Mouse (Mus musculus): ENCODE results near the gene Haus4. TPM values are rescaled to one million over a fixed set of nuclear protein-coding genes. Genes with fewer than 3 reads are reported as not detected.

Gene Haus4
- total RNA-seq, 1 experiment from 2014 or later, result 76.0 TPM

DNA sequence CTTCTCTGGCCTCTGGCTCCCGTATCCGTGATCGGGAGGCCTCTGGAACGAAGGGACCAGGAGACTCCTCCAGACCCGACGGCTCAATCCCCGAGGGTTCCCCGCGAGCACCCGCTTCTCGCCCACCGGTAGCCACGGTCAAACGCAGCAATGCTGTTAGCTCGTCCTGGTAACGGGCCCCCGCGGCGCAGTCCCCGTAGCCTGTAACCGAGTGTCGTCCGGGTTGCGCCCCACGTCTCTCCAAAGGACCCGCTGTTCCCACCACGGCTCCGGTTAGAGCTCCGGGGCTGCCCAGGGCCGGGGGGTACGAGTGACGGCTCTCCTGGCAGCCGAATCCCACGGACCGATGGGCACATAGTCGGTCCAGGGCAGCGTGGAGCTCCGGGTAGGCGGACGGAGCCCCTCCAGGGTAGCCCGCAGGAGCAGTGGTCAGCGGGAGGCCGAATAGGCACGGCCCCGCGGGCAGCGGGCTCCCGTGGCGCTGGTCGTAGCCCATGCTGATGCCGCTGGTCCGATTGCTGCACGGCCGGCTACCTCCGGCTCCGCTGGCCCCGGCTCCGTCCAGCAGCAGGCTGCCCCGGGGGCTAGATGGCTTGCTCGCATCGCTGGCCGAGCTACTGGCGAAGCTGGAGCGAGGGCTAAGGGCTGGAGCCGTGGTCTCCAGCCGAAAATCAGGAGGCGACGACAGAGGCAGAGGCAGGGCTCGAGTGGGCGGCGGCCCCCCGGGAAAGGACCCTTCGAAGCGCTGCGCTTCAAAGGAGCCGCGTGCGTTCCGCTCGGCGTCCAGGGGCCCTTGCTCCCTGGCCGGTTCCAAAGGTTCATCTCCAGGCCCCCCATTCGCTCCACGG lies 22.0 kb upstream of the Haus4 start:
- no peak for ATAC-seq (replicated peaks in 1 of 2; ENCODE audit: insufficient read depth in 1 of 2, low FRiP score in 2 of 2, low TSS enrichment in 1 of 2, low read depth in 1 of 2, poor library complexity in 2 of 2, severe bottlenecking in 2 of 2)

DNA sequence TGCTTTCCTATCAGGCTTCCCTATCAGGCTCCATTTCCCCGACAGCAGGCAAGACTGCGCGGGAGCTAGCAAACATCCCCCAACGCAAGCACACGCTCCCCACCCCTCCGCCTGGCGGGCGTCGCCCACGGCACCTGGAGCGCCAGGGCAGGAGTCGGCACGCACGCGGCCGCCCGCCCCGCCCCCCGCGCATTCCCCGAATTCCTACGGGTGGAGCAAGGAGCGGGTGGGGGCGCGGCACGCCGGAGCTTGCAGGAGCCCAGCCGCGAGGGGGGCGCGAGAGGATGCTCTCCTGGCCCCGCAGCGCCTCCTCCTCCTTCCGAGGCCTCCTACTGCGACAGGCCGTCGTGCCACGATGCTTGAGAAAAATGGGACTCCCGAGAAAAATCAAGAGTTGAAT lies 21.2 kb upstream of the Haus4 start:
- no peak for ATAC-seq (replicated peaks in 1 of 2; ENCODE audit: insufficient read depth in 1 of 2, low FRiP score in 2 of 2, low TSS enrichment in 1 of 2, low read depth in 1 of 2, poor library complexity in 2 of 2, severe bottlenecking in 2 of 2)

DNA sequence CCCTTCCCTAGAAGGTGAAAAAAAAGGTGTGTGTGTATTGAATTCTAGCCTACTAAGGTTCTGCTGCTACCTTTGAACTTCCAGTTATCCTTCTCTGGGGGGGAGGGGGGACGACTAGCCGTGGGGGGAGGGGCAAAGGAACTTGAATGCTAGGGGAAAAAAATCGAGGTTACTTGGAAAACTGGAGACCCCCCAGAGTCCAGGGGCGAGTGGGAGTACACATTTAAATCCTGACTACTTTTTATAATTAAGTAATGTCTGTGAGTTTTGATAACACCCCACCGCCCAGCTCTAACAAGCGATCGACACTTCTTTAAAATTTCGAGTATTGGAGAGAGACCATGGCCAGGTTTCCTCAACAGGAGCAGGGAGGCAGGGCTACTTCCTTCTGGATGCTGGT lies 20.6 kb upstream of the Haus4 start:
- ATAC-seq (replicated peaks in 1 of 2; ENCODE audit: insufficient read depth in 1 of 2, low FRiP score in 2 of 2, low TSS enrichment in 1 of 2, low read depth in 1 of 2, poor library complexity in 2 of 2, severe bottlenecking in 2 of 2), result no peak

DNA sequence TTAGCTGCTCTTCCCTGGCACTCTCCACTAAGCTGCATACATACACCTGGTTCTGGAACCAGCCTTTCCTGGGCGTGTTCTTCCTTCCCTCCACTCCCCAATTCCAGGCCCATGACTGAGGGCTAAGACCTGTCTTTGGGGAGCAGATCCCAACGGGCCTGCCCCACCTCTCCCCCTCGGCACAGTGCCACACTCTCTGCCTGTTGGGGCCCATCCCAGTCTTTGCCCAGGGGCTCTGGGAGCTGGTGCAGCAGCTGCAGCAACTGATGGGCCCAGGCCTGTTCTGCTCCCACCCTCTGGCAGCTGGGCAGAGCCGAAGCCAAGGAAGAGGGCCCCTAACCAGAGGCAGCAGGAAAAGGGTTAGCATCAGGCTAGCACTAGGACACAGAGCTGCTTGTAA lies 19.8 kb upstream of the Haus4 start:
- ATAC-seq (replicated peaks in 1 of 2; ENCODE audit: insufficient read depth in 1 of 2, low FRiP score in 2 of 2, low TSS enrichment in 1 of 2, low read depth in 1 of 2, poor library complexity in 2 of 2, severe bottlenecking in 2 of 2), result no peak

DNA sequence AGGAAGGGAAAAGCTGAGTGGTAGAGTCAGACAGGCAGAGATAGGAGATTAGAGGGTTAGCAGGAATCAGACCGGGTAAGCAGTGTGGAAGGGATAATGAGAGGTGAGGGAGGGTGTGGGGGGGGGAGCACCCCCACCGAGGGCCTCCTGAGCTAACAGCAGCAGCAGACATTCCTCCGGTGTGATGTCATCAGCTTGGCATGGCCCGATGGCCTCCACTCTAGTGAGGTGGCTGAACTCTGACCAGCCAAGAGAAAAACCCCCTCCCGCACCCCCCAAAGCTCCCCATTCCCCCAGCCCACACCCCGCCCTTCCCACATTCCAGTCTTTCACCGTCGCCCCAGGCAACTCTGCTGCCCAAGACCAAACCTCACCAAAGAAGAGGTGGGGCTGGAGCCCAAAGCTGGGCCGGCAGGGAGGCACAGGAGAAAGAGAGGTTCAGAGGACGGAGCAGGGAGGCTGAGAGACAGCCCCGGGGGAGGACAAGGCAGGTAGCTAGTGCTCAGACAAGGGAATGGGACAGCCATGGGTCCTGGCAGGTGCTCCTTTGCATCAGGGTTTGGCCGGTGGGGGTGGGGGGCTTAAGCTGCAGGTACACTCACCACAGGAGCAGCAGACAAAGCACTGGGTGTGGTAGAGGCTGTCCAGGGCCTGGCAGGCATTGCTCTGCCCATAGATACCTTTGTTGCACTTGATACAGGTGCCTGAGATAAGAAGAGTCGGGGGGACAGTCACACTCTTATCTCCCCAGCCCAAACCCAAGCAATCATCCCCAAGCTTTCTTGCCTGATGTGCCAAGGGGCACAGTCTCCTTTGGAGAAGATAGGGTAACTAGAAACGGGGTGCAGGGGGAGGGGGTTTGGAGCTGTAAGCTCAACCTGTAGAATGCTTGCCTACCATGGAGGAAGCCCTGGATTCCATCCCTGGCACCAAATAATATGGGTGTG lies 18.6 kb upstream of the Haus4 start:
- ATAC-seq (replicated peaks in 1 of 2; ENCODE audit: insufficient read depth in 1 of 2, low FRiP score in 2 of 2, low TSS enrichment in 1 of 2, low read depth in 1 of 2, poor library complexity in 2 of 2, severe bottlenecking in 2 of 2), result no peak

DNA sequence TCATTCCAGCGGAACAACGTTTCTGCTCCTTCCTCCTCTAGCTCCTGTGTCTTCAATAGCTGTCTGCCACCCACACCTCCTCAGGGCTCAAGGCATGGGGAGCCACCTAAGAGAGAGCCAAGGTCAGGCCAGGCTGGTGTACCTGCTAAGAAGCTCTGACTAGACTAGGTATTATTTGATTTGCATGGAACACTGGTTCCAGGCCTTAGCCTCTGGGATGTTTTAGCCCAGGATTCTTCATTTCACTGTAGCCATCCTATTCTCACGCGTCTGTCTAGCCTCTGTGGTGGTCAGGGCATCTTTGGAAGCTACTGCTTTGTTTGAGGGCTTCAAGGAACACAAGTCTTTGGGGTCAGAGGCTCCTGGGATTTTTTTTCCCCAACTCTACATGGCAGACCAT lies 17.7 kb upstream of the Haus4 start:
- ATAC-seq (replicated peaks in 1 of 2; ENCODE audit: insufficient read depth in 1 of 2, low FRiP score in 2 of 2, low TSS enrichment in 1 of 2, low read depth in 1 of 2, poor library complexity in 2 of 2, severe bottlenecking in 2 of 2), result no peak

DNA sequence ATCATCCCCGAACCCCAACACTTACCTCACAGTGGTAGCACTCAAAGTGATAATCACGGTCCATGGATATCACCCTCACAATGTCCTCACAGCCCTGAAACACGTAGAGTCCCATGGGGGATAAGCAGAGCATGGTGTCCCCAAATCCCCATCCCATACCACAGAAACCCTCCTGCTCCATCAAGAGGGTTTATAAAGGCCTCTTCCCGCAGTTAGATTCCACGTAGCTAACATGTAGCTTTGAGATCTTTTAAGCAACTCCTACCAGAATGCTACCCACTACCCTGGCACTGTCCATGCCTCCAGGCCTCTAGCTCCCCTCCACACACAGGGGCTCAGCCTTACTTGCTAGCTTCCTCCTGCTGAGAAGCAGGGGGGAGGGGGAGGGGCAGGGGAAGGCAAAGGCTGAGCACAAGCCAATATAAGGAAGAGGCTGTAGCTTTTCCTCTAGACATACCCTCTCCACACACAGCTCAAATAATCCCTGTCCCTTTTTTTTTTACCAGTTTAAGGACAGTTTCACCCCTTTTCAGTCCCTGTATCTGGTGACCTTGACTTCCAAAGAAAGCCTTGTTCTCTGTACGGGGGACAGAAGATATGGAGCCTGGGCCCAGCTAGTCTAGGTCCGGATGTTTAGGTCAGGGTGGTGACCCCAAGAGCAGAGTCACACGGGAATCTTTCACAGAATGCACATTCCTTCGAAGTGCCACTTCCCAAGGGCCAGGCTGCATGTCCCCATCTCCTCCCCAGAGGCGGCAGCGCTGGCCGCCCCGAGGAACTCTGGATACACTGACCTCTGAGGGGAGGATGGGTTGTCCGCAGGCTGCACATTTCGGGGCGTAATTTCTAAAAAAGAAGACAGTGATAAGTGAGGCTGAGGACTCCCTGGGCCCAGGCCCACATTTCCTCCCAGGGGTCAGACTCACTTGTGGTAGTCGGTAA lies 15.3 kb upstream of the Haus4 start:
- ATAC-seq (replicated peaks in 1 of 2; ENCODE audit: insufficient read depth in 1 of 2, low FRiP score in 2 of 2, low TSS enrichment in 1 of 2, low read depth in 1 of 2, poor library complexity in 2 of 2, severe bottlenecking in 2 of 2), result peak in 1 of 2 experiments; percentile 49; a peak in 2 of 4 replicates

DNA sequence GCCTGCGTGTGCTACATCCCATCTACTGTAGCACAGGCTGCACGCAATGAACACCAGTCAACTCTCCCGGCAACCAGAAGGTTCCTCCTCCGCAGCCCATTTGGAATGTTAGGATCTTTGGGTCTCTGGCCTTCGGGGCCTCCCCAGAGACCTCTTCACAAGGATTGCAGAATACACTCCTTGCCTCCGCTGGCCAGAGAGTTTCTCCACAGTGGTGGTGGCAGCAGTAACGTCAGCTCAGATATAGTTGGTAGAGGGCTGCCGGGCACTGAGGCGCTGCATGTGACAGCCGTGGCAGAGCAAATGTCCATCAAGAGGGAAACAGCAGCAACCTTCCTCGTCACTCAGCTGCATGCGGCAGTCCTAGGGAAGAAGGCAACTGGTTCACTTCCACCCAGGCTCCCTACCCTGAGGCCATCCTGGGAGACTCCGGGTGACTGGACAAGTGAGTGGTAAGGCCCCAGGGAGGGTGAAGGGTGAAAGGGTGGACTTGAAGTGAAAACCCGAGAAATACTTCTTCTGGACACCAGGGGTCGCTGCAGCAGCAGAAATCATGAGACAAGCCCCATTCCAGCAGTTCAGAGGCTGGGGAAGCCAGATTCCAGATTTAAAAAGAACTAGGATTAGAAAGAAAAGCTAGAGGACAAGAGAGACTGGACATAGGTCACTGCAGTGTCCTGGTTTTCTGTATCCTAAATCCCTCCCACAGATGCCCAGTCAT lies 14.4 kb upstream of the Haus4 start:
- ATAC-seq (replicated peaks in 1 of 2; ENCODE audit: insufficient read depth in 1 of 2, low FRiP score in 2 of 2, low TSS enrichment in 1 of 2, low read depth in 1 of 2, poor library complexity in 2 of 2, severe bottlenecking in 2 of 2), result peak; percentile 56 to 75; a peak in 2 of 4 replicates

DNA sequence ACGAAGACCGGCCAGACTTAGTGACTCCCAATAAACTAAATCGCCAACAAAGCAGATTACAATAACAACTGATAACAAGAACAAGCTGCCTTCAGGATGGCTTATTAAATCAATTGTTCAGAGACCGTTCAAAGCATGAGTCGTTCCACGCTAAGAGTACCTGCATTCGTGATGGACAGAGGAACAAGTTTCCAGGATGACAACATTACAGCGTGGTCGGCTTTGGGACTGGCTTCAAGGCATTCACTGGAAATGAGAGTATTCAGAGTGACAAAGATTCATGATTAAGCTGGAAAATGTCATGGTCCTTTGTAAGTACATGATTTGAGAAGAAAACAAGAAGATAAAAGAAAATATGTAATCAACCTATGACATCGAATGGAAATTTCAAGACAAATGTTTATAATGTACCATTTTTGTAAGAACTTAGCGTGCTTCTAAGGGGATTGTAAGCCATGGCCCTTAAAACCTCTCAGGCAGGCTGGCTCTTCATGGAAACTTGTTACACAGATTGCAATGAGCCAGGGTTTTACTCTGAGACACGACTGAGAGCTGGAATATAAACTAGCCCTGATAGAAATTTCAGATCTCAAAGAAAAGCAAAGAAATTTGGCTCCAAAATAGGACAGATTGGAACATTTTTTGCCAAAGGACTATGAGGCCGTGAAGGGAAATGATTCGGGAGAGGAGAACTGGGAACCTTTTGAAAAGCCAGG lies 6.3 kb upstream of the Haus4 start:
- no peak for ATAC-seq (replicated peaks in 1 of 2; ENCODE audit: insufficient read depth in 1 of 2, low FRiP score in 2 of 2, low TSS enrichment in 1 of 2, low read depth in 1 of 2, poor library complexity in 2 of 2, severe bottlenecking in 2 of 2)

DNA sequence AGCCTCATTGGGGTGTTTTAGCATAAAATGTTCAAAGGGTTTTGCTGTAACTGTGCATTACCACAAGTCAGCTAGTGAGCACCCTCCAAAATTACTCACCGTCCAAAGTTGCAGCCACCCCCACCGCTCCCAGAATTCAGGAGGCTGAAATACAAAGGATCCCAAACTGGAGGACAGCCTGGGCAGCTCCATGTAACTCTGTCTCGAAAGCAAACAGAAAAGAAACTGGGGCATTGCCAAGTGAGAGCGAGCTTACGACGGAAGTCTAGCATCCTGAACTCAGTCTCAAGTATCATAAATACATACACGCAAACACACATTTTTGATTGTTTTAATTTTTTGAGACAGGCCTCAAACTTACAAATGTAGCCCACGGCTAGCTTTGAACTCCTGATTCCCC lies 2.9 kb upstream of the Haus4 start:
- no peak for ATAC-seq (replicated peaks in 1 of 2; ENCODE audit: insufficient read depth in 1 of 2, low FRiP score in 2 of 2, low TSS enrichment in 1 of 2, low read depth in 1 of 2, poor library complexity in 2 of 2, severe bottlenecking in 2 of 2)

DNA sequence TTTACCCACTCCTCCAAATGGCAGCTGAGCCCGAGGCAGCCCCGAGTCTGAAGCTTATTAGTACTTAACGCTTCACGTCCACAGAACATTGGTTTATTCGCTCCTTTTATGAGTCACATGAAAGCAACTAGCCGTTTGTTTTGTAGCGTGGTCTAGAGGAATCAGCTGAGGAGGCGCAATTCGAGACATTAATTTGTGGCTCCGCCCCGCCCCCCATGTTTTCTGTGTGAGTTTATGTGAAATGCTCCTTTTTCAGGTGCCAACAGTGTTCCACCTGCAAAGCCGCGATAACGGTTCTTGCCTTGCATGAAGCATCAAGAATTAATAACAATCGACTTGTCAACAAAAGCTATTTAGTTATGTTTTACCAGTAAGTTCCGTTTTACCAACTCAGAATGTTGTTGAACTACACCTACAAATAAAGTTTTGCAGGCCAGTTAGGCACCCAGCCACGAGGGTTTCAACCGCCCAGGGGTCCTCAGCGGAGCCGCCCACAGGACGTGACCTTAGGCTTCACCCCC lies 902 bp downstream of the Haus4 start:
- peak in 1 of 2 experiments; percentile 3; a peak in 1 of 4 replicates for ATAC-seq (replicated peaks in 1 of 2; ENCODE audit: insufficient read depth in 1 of 2, low FRiP score in 2 of 2, low TSS enrichment in 1 of 2, low read depth in 1 of 2, poor library complexity in 2 of 2, severe bottlenecking in 2 of 2)

DNA sequence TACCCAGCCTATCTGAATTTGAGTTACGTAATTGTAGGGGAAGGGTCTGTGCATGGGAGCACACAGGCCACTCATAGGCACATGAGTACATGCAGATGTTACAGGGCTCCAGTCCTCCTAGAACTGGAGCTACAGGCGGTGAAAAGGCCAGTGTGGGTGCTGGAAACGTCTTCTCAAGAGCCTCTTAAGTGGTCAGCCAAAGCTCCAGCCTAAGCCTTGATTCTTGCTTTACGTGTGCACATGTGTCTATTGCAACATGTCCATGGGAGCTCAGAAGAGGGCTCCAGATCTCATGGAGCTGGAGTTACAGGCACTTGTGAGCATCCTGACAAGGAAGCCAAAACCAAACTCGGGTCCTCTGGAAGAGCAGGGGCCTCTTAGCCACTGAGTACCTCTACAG lies 9.7 kb downstream of the Haus4 start:
- no peak for ATAC-seq (replicated peaks in 1 of 2; ENCODE audit: insufficient read depth in 1 of 2, low FRiP score in 2 of 2, low TSS enrichment in 1 of 2, low read depth in 1 of 2, poor library complexity in 2 of 2, severe bottlenecking in 2 of 2)

DNA sequence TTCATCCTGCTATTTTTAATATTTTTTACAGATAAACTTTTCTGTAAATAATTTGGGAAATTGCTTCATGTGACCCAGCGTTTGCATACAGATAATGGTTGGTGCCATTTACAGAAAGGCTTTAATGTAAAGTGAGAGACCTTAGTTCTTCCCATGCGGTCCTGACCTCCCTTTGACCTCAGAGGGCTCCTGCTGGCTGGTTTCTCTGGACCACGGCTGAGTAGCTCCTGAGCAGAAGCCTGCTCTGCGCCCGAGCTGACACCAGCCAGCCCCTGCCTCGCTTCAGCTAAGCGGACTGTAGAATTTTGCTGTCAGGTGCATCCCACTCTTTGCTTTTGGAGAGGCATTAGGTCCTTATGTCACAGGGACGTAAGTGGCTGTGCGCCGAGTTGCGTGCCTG lies 13.6 kb downstream of the Haus4 start:
- ATAC-seq (replicated peaks in 1 of 2; ENCODE audit: insufficient read depth in 1 of 2, low FRiP score in 2 of 2, low TSS enrichment in 1 of 2, low read depth in 1 of 2, poor library complexity in 2 of 2, severe bottlenecking in 2 of 2), result no peak

DNA sequence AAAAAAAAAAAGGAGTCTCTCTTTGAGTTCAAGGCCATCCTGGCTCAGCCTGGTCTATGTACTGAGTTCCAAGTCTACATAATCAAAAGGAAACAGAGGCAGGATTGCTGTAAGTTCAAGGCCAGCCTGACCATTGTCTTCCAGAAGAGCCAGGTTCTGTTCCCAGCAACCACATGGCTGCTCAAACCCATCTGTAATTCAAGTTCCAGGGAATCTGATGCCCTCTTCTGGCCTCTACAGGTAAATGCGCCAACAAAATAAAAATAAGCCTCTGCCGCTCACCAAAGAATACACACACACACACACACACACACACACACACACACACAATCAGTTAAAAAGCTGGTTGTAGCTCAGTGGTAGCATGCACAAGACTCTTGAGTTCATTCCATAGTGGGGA lies 15.8 kb downstream of the Haus4 start:
- no peak for ATAC-seq (replicated peaks in 1 of 2; ENCODE audit: insufficient read depth in 1 of 2, low FRiP score in 2 of 2, low TSS enrichment in 1 of 2, low read depth in 1 of 2, poor library complexity in 2 of 2, severe bottlenecking in 2 of 2)

DNA sequence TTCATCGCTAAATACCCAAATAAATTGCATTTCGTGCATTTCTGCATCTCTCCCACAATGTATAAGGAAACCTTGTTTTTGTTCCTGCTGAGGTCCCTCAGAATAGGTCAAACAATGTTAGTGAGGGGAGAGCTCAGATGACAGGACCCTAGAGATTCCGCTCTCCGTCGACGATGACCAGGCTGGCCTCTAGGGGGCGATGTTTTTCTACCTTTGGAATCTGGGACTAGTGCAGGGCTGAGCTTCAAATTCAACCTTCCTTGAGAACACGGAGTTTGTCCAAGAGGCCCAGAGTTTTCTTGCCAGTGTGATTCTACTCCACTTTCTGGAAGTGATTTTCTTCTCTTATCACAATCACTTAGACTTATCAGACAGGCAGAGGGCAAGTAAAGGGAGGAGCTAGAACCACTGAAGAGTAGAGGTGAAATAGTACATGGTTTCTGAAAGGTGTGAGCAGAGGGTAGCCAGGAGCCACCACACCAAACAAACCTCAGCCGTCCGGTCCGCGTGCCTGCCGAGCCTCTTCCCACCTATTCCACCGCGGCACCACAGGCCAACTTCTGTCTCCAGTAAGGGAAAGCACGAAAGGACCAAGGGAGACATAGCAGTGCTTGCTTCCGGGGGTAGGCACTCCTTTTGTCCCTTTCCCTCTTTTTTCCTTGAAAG lies 25.8 kb downstream of the Haus4 start:
- ATAC-seq (replicated peaks in 1 of 2; ENCODE audit: insufficient read depth in 1 of 2, low FRiP score in 2 of 2, low TSS enrichment in 1 of 2, low read depth in 1 of 2, poor library complexity in 2 of 2, severe bottlenecking in 2 of 2), result peak; percentile 46 to 85; a peak in 3 of 4 replicates

Measured in hematopoietic stem cell, adult 5-6 weeks (primary cell).